Mouse (Mus musculus): ENCODE data around the gene Col5a1.

DNA sequence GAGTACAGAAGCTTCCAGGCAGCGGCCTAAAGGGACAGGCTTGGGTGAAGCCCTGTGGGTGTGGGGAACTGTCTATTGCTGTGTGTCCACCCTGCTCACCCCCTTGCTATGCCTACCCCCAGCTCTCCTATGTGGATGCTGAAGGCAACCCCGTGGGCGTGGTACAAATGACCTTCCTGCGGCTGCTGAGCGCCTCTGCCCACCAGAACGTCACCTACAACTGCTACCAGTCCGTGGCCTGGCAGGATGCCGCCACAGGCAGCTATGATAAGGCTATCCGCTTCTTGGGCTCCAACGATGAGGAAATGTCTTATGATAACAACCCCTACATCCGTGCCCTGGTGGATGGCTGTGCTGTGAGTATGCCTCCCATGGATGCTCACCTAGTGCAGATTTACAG is 146.2 kb downstream of the Col5a1 start:
- TF ChIP-seq POLR2A (IDR thresholded peaks at IDR 0.05; ENCODE audit: low read depth, low read length) (no peak), CTCF (IDR thresholded peaks at IDR 0.05; ENCODE audit: extremely low read depth, insufficient read length, insufficient replicate concordance, low read depth, low read length) (no peak)

Measured in small intestine, adult 2 months (tissue).